Mouse (Mus musculus): ENCODE results near the gene Elmo3. TPM values are rescaled to one million over a fixed set of nuclear protein-coding genes. Genes with fewer than 3 reads are reported as not detected.

The Elmo3 gene
- polyA plus RNA-seq, 1 experiment from 2014 or later: 3.5 TPM

DNA sequence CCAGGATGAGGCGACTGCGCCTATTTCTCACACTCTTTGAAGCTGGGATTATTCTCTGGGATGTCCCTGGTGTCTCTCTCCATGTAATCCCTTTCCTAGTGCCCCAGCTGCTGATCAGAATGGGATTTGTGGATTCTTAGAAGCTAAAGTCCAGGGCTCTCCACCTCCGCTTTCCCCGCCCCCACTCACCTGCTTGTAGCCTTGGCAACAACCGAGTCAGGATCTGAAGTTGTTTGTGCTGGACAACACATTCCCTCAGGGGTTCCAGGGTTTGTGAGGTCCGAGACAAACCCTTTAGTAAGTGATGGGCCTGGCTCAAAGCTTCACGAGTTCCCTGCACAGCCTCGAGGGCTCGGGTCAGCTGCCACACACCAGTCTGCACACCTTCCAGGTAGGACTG is 10.6 kb upstream of the Elmo3 start:
- DNase-seq (ENCODE audit: low spot score): no peak
- WGBS: 63% methylated on average over 9 of the region's 9 CpGs
- H3K4me3 ChIP-seq: peak overlapping the region; percentile 37

DNA sequence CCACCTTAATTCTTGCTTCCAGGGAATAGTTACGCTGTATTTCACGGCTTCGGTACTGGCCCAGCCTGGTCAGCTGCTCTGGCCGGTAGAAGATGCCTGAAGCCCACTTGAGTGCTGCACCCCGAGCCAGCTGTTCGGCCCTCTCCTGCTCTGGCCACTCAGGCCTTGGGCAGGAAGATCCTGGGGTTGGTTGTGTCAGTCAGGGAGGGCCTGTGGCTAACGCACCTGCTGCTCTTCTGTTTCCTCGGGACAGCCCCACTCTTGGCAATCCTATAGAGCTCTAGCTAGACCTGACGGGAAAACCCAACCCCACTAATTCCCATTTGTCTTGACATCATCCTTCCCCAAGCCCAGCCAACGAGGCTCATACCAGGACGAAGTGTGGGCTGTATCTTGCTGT is 10.1 kb upstream of the Elmo3 start:
- WGBS: 70% methylated on average over 11 of the region's 11 CpGs
- Histone ChIP-seq H3K4me3 (peak overlapping the region; percentile 37), H3K27ac (replicated peaks) (no peak overlapping the region), H3K36me3 (replicated peaks) (peaks cover 17% of the 10 kb centered on the region), H3K9me3 (no peaks in the 10 kb centered on the region), H3K27me3 (replicated peaks; ENCODE audit: low read depth, poor library complexity, severe bottlenecking) (peaks cover 35% of the 10 kb centered on the region), H3K4me1 (peaks cover 27% of the 10 kb centered on the region)
- DNase-seq (ENCODE audit: low spot score): no peak

More for the DNA sequence above, 10.6 kb upstream of the Elmo3 start:
- Histone ChIP-seq H3K27me3 (replicated peaks; ENCODE audit: low read depth, poor library complexity, severe bottlenecking) (peaks cover 39% of the 10 kb centered on the region), H3K27ac (replicated peaks) (no peak overlapping the region), H3K36me3 (replicated peaks) (peaks cover 12% of the 10 kb centered on the region), H3K9me3 (no peaks in the 10 kb centered on the region), H3K4me1 (peaks cover 32% of the 10 kb centered on the region)

DNA sequence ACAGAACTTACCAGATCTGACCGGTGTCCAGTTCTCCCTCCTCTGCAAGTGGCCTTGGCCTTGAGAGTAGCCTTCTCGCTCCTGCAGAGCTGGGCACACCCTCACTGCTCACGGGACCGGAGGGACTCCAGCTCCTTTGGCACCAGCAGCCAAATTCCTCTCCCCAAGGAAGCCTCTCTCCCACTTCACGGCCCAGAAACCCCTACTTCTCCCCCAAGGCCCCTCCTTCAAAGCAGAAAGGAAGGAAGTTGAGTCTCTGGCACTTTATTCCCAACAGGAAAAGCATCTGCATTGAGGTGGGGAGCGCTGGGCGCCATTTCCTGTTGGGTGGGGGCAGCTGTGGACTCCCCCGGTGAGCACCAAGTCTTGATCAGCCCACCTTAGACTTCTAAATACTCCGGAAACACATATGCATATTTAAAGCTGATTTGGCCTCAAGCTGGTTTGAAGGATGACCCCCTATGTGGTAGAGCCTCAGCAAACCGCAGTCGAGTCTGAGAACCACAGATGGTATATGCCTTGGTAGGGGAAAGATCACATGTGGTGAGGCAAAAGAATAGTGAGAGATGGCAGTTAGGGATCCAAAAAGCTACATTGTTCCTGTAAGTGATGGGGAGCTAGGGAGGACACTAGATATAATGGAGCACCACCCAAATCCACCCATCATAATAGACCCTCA is 9.4 kb upstream of the Elmo3 start, which contains the start of gene Exoc3l:
Gene Exoc3l (minus strand): TSS at position 207 of the 679 bp plus-strand sequence.
- no peak for DNase-seq (ENCODE audit: low spot score)
- Histone ChIP-seq H3K27ac (replicated peaks) (peak within 1 kb of the TSS; percentile 90), H3K27me3 (replicated peaks; ENCODE audit: low read depth, poor library complexity, severe bottlenecking) (peaks cover 27% of the 10 kb centered on the region), H3K4me1 (peaks cover 21% of the 10 kb centered on the region), H3K9me3 (no peaks in the 10 kb centered on the region), H3K4me3 (peak within 1 kb of the TSS; percentile 97), H3K36me3 (replicated peaks) (peaks cover 25% of the 10 kb centered on the region)
- 70% methylated on average over 11 of the region's 11 CpGs for WGBS

DNA sequence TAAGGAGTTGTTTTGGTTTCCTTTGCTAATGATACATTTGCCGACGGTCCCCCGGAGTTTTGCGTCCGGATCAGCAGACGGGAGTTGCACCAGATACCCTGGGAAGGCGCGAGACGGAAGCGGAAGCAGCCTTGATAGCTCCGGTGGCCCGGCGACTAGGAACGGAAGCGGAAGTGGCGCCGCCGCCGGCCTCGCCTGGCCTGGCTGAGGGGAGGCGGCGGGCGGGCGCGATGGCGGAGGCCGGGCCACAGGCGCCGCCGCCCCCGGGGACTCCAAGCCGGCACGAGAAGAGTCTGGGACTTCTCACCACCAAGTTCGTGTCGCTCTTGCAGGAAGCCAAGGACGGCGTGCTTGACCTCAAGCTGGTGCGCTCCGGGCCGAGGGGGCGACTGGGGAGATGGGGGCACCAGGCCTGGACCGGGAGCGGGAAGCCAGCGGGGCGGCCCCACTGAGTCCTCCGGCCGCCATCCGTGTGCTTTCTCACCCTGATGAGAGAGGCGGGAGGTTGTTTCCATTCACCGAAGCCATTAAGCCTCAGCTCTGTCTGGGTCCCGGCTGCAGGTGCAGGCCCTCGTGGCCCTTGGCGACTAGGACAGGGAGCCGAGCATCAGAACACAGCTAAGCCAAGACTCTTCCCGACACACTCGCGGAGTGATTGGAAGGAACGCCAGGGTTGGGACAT is 7.7 kb upstream of the Elmo3 start, which contains the start of gene E2f4:
Gene E2f4 (plus strand): TSS at position 153 of the 682 bp plus-strand sequence.
- H3K4me1 ChIP-seq: peaks cover 21% of the 10 kb centered on the region
- peak within 1 kb of the TSS; percentile 90 for H3K27ac ChIP-seq (replicated peaks)
- H3K27me3 ChIP-seq (replicated peaks; ENCODE audit: low read depth, poor library complexity, severe bottlenecking): peaks cover 18% of the 10 kb centered on the region
- H3K4me3 ChIP-seq: peak within 1 kb of the TSS; percentile 97
- no peaks in the 10 kb centered on the region for H3K9me3 ChIP-seq
- WGBS: under 1% methylated on average over 58 of the region's 58 CpGs
- DNase-seq (ENCODE audit: low spot score): peak; percentile 96
- H3K36me3 ChIP-seq (replicated peaks): peaks cover 41% of the 10 kb centered on the region

DNA sequence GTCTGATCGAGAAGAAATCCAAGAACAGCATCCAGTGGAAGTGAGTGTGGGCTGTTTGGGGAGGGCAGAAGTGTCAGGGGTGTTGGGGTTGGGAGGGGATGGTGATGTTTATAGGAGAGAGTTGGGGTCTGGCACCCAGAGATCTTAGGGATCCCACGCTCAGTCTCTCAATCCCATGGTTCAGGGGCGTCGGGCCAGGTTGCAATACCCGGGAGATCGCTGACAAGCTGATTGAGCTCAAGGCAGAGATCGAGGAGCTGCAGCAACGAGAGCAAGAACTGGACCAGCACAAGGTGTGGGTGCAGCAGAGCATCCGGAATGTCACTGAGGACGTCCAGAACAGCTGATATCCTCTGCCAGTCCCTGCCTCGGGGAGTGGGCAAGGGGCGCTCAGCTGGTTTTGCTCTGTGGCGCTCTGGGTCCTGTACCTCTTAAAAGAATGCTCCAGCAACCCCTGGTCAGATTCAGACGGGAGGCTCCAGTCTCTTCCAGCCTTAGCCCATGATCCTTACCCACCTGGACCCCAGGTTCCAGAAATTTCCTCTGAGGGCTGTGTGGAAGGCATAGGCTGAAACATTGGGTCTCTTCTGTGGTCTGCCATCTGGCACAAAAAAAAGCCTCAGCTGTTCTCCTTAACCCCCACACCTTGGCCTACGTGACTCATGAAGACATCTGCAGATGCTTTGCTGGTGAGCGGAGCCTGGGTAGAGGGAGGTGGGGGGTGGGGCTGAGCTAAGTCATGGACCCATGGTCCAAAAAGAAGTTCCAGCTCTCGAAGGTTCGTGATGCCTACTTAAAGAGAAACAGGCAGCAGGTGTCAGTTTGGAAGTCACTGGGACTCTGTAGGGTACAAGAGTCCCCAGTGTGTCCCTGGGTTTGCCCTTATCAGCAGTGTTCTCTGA is 6.8 kb upstream of the Elmo3 start:
- Histone ChIP-seq H3K27ac (replicated peaks) (peak overlapping the region; percentile 90), H3K9me3 (no peaks in the 10 kb centered on the region), H3K4me3 (peak overlapping the region; percentile 97), H3K27me3 (replicated peaks; ENCODE audit: low read depth, poor library complexity, severe bottlenecking) (peaks cover 8% of the 10 kb centered on the region; the same call in 1 of the 2 replicates), H3K36me3 (replicated peaks) (peaks cover 51% of the 10 kb centered on the region), H3K4me1 (peaks cover 21% of the 10 kb centered on the region)
- no peak for DNase-seq (ENCODE audit: low spot score)
- 65% methylated on average over 18 of the region's 18 CpGs for WGBS

DNA sequence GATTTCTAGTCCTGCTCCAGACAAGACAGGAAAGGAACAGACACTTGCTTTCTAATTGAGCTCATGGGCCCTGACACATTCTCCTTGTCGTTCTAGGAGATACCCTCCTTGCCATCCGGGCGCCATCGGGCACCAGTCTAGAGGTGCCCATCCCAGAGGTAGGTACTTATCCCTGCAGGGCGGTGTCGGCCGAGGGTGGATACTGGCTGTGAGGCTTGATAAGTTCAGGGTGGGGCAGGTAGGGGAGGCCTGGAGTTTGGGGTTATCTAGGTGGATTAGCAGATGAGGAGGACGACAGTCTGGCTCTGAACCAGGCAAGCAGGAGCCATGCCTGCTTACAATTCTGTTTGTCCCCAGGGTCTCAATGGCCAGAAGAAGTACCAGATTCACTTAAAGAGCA is 5.4 kb upstream of the Elmo3 start:
- H3K27ac ChIP-seq (replicated peaks): no peak overlapping the region
- no peaks in the 10 kb centered on the region for H3K9me3 ChIP-seq
- peaks cover 4% of the 10 kb centered on the region; the same call in 1 of the 2 replicates for H3K27me3 ChIP-seq (replicated peaks; ENCODE audit: low read depth, poor library complexity, severe bottlenecking)
- no peak for DNase-seq (ENCODE audit: low spot score)
- H3K36me3 ChIP-seq (replicated peaks): peaks cover 64% of the 10 kb centered on the region
- 92% methylated on average over 8 of the region's 8 CpGs for WGBS
- H3K4me1 ChIP-seq: peaks cover 29% of the 10 kb centered on the region
- H3K4me3 ChIP-seq: no peak overlapping the region

DNA sequence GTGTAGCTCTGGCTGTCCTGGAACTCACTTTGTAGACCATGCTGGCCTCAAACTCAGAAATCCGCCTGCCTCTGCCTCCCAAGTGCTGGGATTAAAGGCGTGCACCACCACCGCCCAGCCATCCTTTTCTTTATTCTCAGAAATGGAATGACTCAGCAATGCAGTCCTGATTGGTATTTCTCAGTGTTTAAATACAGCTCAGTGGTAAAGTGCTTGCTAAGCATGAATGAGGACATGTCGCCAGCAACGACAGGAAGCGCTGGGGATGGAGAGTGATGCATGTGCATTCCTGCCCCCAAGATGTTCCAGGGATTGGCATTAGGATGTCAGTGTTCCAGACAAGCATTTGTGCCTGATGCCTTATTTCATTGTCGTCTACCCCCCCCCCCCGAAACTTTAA is 2.0 kb upstream of the Elmo3 start:
- DNase-seq (ENCODE audit: low spot score): no peak
- WGBS: 87% methylated on average over 8 of the region's 8 CpGs
- no peaks in the 10 kb centered on the region for H3K27me3 ChIP-seq (replicated peaks; ENCODE audit: low read depth, poor library complexity, severe bottlenecking)
- H3K4me1 ChIP-seq: peaks cover 35% of the 10 kb centered on the region
- H3K27ac ChIP-seq (replicated peaks): no peak overlapping the region
- H3K36me3 ChIP-seq (replicated peaks): peaks cover 86% of the 10 kb centered on the region
- no peak overlapping the region for H3K4me3 ChIP-seq
- H3K9me3 ChIP-seq: no peaks in the 10 kb centered on the region

DNA sequence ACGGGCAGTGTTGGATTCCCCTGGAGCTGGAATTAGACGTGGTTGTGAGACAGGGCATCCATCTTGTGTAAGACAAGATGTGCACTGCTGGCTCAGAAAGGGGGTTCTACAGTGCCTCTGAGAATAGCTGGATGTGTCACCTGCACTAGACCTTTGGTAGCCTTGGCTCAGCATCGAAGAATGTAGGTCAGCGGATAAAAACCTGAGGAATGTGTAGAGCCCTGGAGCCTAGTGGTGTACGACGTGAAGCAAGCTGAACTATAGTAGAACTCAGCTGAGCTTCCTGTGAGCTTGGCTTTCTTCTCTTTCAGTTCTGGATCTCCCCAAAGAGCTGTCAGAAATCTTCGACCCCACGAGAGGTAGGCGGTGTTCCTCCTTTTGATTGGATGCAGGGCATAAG is 1.5 kb upstream of the Elmo3 start:
- Histone ChIP-seq H3K4me1 (peaks cover 31% of the 10 kb centered on the region), H3K4me3 (no peak overlapping the region), H3K27ac (replicated peaks) (no peak overlapping the region), H3K27me3 (replicated peaks; ENCODE audit: low read depth, poor library complexity, severe bottlenecking) (no peaks in the 10 kb centered on the region), H3K9me3 (no peaks in the 10 kb centered on the region), H3K36me3 (replicated peaks) (peaks cover 86% of the 10 kb centered on the region)
- 86% methylated on average over 9 of the region's 9 CpGs for WGBS
- DNase-seq (ENCODE audit: low spot score): no peak

DNA sequence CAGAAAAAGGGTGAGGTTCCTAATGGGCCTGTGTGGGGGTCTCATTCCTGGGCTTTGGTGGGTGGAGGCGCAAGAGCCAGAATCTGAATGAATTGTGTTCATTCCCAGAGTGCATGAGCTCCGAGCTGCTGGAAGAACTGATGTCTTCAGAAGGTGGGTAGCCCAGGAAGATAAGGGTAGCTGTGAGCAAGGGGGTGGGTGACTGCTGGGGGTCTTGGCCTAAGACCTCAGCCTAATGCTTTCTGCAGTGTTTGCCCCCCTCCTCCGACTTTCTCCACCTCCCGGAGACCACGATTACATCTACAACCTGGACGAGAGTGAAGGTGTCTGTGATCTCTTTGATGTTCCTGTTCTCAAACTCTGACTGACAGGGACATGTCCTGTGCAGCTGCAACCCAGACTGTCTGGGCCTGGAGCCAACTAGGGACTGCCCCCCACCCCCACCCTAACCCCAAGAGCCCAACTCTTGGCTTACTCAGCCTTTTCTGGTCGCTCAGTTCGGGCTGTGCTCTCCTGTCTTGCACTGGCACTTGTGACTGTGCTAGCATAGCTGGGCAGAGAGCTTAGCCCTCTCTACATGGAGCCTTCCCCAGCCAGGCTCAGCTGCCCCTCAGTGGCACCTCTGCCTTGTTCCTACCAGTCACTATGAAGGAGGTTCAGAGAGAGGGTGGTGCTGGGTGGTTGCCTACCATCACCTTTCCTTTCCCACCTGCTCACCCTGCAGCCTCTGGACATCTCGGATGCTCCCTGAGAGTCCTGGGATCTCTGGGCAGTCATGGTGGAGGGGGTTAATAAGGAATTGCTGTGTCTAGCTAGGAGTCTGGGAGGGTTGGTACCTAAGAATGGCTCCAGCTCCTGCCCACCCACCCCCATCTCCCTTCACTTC is 833 bp upstream of the Elmo3 start:
- no peak for DNase-seq (ENCODE audit: low spot score)
- no peaks in the 10 kb centered on the region for H3K9me3 ChIP-seq
- no peaks in the 10 kb centered on the region for H3K27me3 ChIP-seq (replicated peaks; ENCODE audit: low read depth, poor library complexity, severe bottlenecking)
- H3K27ac ChIP-seq (replicated peaks): no peak overlapping the region
- WGBS: 83% methylated on average over 9 of the region's 9 CpGs
- peaks cover 27% of the 10 kb centered on the region for H3K4me1 ChIP-seq
- H3K4me3 ChIP-seq: no peak overlapping the region
- peaks cover 87% of the 10 kb centered on the region for H3K36me3 ChIP-seq (replicated peaks)

DNA sequence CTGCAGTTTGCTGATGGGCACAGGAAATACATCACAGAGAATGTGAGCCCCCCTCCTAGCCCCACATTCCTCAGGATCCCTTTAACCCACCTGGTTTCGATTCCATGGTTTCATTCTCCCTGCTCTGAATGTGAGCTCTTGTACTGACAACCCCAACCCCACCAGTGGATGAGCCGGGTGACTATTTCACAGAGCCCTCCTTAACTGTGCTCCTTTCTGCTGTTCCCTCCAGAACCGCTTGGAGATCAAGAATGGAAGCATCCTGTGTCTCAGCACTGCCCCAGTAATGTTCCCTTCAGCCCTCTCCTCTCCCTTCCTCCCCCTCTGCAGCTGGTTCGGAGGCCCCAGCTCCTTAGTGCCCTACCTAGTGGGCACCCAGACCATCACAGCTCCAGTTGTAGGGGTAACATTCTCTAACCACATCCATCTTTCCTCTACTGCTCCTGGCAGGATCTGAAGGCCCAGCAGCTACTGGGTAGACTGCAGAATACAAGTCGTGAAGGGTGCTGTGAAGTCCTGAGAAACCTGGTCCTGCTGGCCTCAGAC is 818 bp downstream of the Elmo3 start:
- Histone ChIP-seq H3K9me3 (no peaks in the 10 kb centered on the region), H3K36me3 (replicated peaks) (peaks cover 87% of the 10 kb centered on the region), H3K4me3 (peak overlapping the region; percentile 53), H3K27ac (replicated peaks) (peak overlapping the region; percentile 80), H3K27me3 (replicated peaks; ENCODE audit: low read depth, poor library complexity, severe bottlenecking) (no peaks in the 10 kb centered on the region), H3K4me1 (peaks cover 27% of the 10 kb centered on the region)
- WGBS: 55% methylated on average over 5 of the region's 5 CpGs
- DNase-seq (ENCODE audit: low spot score): no peak

DNA sequence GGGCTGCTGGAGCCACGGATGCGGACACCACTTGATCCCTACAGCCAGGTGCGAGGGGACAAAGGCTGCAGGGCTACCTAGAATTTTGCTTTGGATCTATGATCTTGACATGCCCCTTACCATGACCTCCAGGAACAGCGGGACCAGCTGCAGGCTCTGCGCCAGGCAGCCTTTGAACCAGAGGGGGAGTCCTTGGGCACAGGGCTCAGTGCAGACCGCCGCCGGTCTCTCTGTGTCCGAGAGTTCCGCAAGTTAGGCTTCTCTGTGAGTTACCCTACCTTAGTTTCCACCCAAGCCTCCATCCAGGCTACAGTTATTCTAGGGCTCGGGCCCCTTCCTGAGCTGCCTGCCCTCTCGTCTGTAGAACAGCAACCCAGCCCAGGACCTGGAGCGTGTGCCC is 2.3 kb downstream of the Elmo3 start:
- Histone ChIP-seq H3K9me3 (no peaks in the 10 kb centered on the region), H3K4me3 (no peak overlapping the region), H3K4me1 (peaks cover 27% of the 10 kb centered on the region), H3K36me3 (replicated peaks) (peaks cover 87% of the 10 kb centered on the region), H3K27me3 (replicated peaks; ENCODE audit: low read depth, poor library complexity, severe bottlenecking) (no peaks in the 10 kb centered on the region), H3K27ac (replicated peaks) (no peak overlapping the region)
- WGBS: 93% methylated on average over 13 of the region's 13 CpGs
- no peak for DNase-seq (ENCODE audit: low spot score)
